Mouse (Mus musculus): ENCODE results near the gene Tfpt.

- no peak for TF ChIP-seq GATA1 (IDR thresholded peaks at IDR 0.05; ENCODE audit: low read length)
- TF ChIP-seq TAL1 (IDR thresholded peaks at IDR 0.05; ENCODE audit: low read length), result no peak
Observed at GRCm38 (mm10) chr7:3630478-3630815, 718 bp upstream of the Tfpt start.
